Mouse (Mus musculus): ENCODE measurements at regions not wholly inside any gene's neighbourhood (a gene's known extent, or its start where the extent isn't known, plus 50 kb on each side); places are given as distances from the start of the nearest gene placed in this dataset.

DNA sequence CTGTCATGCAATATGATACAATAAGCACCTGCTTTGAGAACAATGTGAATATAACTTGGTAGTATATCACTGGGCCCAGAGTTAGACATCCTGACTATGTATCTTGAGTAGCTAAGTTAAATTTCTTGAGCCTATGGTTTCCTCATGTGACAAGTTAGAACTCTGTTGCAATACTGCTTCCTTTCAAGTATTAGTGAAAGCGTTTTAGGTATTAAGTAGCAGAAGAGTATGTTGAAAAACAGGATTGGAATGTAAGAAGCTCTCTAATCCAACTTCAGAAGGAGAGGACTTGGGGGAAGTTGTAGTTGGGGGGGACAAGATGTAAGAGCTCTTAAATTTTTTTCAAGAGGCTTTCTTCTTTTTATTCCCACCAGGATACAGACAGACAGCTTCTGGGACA lies 431.9 kb downstream of the Bmper start:
- Histone ChIP-seq H3K4me1 (ENCODE audit: control insufficient read depth in 1 of 2, insufficient read depth in 2 of 2, low read length in 2 of 2) (no peaks in the 10 kb centered on the region), H3K9me3 (replicated peaks; ENCODE audit: insufficient read depth, low read length) (no peaks in the 10 kb centered on the region), H3K79me2 (ENCODE audit: control insufficient read depth, insufficient read depth, low read length, poor library complexity) (no peaks in the 10 kb centered on the region), H3K27me3 (ENCODE audit: control insufficient read depth in 1 of 2, insufficient read depth in 2 of 2, low read length in 2 of 2) (no peaks in the 10 kb centered on the region), H3K4me3 (ENCODE audit: control insufficient read depth in 1 of 2, insufficient read depth in 1 of 2, low read depth in 2 of 2, low read length in 2 of 2) (no peak overlapping the region), H3K9ac (ENCODE audit: control insufficient read depth, low read depth, low read length, poor library complexity, severe bottlenecking) (no peak overlapping the region), H3K36me3 (ENCODE audit: control insufficient read depth in 1 of 2, insufficient read depth in 2 of 2, low read length in 2 of 2) (no peaks in the 10 kb centered on the region), H3K27ac (ENCODE audit: control insufficient read depth, low read depth, low read length) (no peak overlapping the region)
- DNase-seq (ENCODE audit: low read depth, low spot score): no peak
- TF ChIP-seq USF2 (IDR thresholded peaks at IDR 0.05; ENCODE audit: borderline replicate concordance in 1 of 2, insufficient read depth in 1 of 2, low read depth in 1 of 2, low read length in 2 of 2) (no peak), MAFK (IDR thresholded peaks at IDR 0.05; ENCODE audit: borderline replicate concordance, low read depth, low read length) (no peak), MXI1 (IDR thresholded peaks at IDR 0.05; ENCODE audit: low read depth, low read length) (no peak), ZMIZ1 (IDR thresholded peaks at IDR 0.05; ENCODE audit: low read depth, low read length) (no peak), ZKSCAN1 (IDR thresholded peaks at IDR 0.05; ENCODE audit: low read depth, low read length) (no peak), MEF2A (IDR thresholded peaks at IDR 0.05; ENCODE audit: extremely low read depth, insufficient replicate concordance, low read depth, low read length, poor library complexity, severe bottlenecking) (no peak), ZC3H11A (IDR thresholded peaks at IDR 0.05; ENCODE audit: low read depth, low read length) (no peak), UBTF (IDR thresholded peaks at IDR 0.05; ENCODE audit: borderline replicate concordance, insufficient read depth, low read depth, low read length) (no peak), HCFC1 (IDR thresholded peaks at IDR 0.05; ENCODE audit: low read depth, low read length) (no peak), MAX (IDR thresholded peaks at IDR 0.05; ENCODE audit: low read length) (no peak), TCF12 (IDR thresholded peaks at IDR 0.05; ENCODE audit: low read depth, low read length) (no peak), SIN3A (IDR thresholded peaks at IDR 0.05; ENCODE audit: low read length) (no peak), TAL1 (IDR thresholded peaks at IDR 0.05; ENCODE audit: low read length) (no peak), POLR2AphosphoS2 (IDR thresholded peaks at IDR 0.05; ENCODE audit: low read length) (no peak), SMC3 (IDR thresholded peaks at IDR 0.05; ENCODE audit: low read depth, low read length) (no peak), TBP (IDR thresholded peaks at IDR 0.05; ENCODE audit: low read depth, low read length) (no peak), RCOR1 (IDR thresholded peaks at IDR 0.05; ENCODE audit: low read depth, low read length) (no peak)

DNA sequence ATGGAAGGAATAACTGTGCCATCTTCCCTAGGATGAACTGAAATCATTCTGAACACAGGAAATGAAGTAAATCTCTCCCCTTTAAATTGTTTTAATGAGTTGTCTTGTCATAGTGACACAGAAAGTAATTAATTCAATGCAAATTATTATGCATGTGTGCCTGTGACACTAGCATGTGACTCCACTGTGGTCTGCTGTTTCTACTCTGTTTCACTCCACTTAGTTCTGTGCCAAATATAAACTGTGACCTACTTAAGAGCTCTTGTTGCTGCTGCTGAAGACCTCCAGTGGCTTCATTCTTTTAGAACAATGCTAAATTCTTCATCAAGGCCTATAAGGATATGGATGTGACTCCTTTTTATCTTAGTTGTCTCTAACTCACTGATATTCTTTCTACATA lies 431.8 kb upstream of the Npsr1 start:
- no peaks in the 10 kb centered on the region for H3K9me3 ChIP-seq (replicated peaks; ENCODE audit: insufficient read depth, low read length)
- no peak for TF ChIP-seq ZMIZ1 (IDR thresholded peaks at IDR 0.05; ENCODE audit: low read depth, low read length)
- TF ChIP-seq MXI1 (IDR thresholded peaks at IDR 0.05; ENCODE audit: low read depth, low read length): no peak
- TF ChIP-seq ETS1 (IDR thresholded peaks at IDR 0.05; ENCODE audit: low read depth, low read length): no peak
- TF ChIP-seq SMC3 (IDR thresholded peaks at IDR 0.05; ENCODE audit: low read depth, low read length): no peak
- TF ChIP-seq JUND (IDR thresholded peaks at IDR 0.05; ENCODE audit: low read depth, low read length): no peak
- TF ChIP-seq POLR2AphosphoS5 (IDR thresholded peaks at IDR 0.05; ENCODE audit: borderline replicate concordance, low read depth, low read length): no peak
- TF ChIP-seq MEF2A (IDR thresholded peaks at IDR 0.05; ENCODE audit: extremely low read depth, insufficient replicate concordance, low read depth, low read length, poor library complexity, severe bottlenecking): no peak
- no peak for TF ChIP-seq EP300 (IDR thresholded peaks at IDR 0.05; ENCODE audit: low read depth in 1 of 2, low read length in 2 of 2)
- TF ChIP-seq USF1 (IDR thresholded peaks at IDR 0.05; ENCODE audit: low read depth, low read length): no peak
- no peak for TF ChIP-seq POLR2A (IDR thresholded peaks at IDR 0.05; ENCODE audit: control insufficient read depth in 1 of 2, insufficient read depth in 1 of 2, low read depth in 1 of 2, low read length in 2 of 2, poor library complexity in 1 of 2)
- TF ChIP-seq TBP (IDR thresholded peaks at IDR 0.05; ENCODE audit: low read depth, low read length): no peak
- TF ChIP-seq NELFE (IDR thresholded peaks at IDR 0.05; ENCODE audit: low read depth, low read length): no peak
- TF ChIP-seq GATA1 (IDR thresholded peaks at IDR 0.05; ENCODE audit: low read depth, low read length): no peak
- no peaks in the 10 kb centered on the region for H3K27me3 ChIP-seq (ENCODE audit: control insufficient read depth in 1 of 2, insufficient read depth in 2 of 2, low read length in 2 of 2)
- H3K4me3 ChIP-seq (ENCODE audit: control insufficient read depth in 1 of 2, insufficient read depth in 1 of 2, low read depth in 2 of 2, low read length in 2 of 2): no peak overlapping the region
- no peak for DNase-seq (ENCODE audit: low read depth, low spot score)
- H3K36me3 ChIP-seq (ENCODE audit: control insufficient read depth in 1 of 2, insufficient read depth in 2 of 2, low read length in 2 of 2): no peaks in the 10 kb centered on the region
- no peak overlapping the region for H3K9ac ChIP-seq (ENCODE audit: control insufficient read depth, low read depth, low read length, poor library complexity, severe bottlenecking)
- H3K4me1 ChIP-seq (ENCODE audit: control insufficient read depth in 1 of 2, insufficient read depth in 2 of 2, low read length in 2 of 2): no peaks in the 10 kb centered on the region
- H3K79me2 ChIP-seq (ENCODE audit: control insufficient read depth, insufficient read depth, low read length, poor library complexity): no peaks in the 10 kb centered on the region
- H3K27ac ChIP-seq (ENCODE audit: control insufficient read depth, low read depth, low read length): no peak overlapping the region
